Mouse (Mus musculus) lung, embryonic 16.5 days (tissue): ENCODE data around the gene Nanos3. TPM values are rescaled to one million over a fixed set of nuclear protein-coding genes. Genes with fewer than 3 reads are reported as not detected.

Source experiments
- ATAC-seq: fragments of 200-750 bp; cut with Nextera tagmentation; 2 replicates; pipeline ENCODE4 v1.8.0; 2017; ENCODE audit warnings: low read depth, mild to moderate bottlenecking, moderate library complexity
- H3K27ac ChIP-seq: fragments of 300-500 bp; sonication (generic); 2 replicates; pipeline ENCODE4 v1.5.1; 2014; ENCODE audit warnings: mild to moderate bottlenecking, control low read depth, low read length
- H3K27me3 ChIP-seq: fragments of 300-500 bp; sonication (generic); 2 replicates; pipeline ENCODE4 v1.6.1; 2014; ENCODE audit warnings: low read depth, low read length, mixed read lengths; ENCODE audit not compliant: control insufficient read depth, insufficient read depth
- H3K36me3 ChIP-seq: fragments of 300-500 bp; sonication (generic); 2 replicates; pipeline ENCODE4 v1.6.1; 2014; ENCODE audit warnings: low read length; ENCODE audit not compliant: control insufficient read depth, insufficient read depth
- H3K4me1 ChIP-seq: fragments of 300-500 bp; sonication (generic); replicated peaks from 2 replicates; pipeline ENCODE4 v1.6.1; 2014; ENCODE audit warnings: low read length, mixed read lengths; ENCODE audit not compliant: control insufficient read depth, insufficient read depth
- H3K4me2 ChIP-seq: fragments of 300-500 bp; sonication (generic); 2 replicates; pipeline ENCODE4 v1.6.1; 2014; ENCODE audit warnings: low read depth, low read length, control low read depth
- H3K4me3 ChIP-seq: fragments of 300-500 bp; sonication (generic); 2 replicates; pipeline ENCODE4 v1.5.1; 2014; ENCODE audit warnings: mild to moderate bottlenecking, low read length, control low read depth
- H3K9ac ChIP-seq: fragments of 300-500 bp; sonication (generic); 2 replicates; pipeline ENCODE4 v1.6.1; 2014; ENCODE audit warnings: low read length, control low read depth
- H3K9me3 ChIP-seq: fragments of 300-500 bp; sonication (generic); 2 replicates; pipeline ENCODE4 v1.6.1; 2016; ENCODE audit warnings: low read length; ENCODE audit not compliant: control insufficient read depth
- WGBS: fragments of 180-500 bp; shearing (Covaris S2); extraction: QIAGEN DNeasy Blood & Tissue Kit; methylation state at CpG from one replicate; pipeline ENCODE4 v1.1.7; 2014; 5-methylcytosine and 5-hydroxymethylcytosine counted together
- polyA plus RNA-seq: library from polyadenylated mRNA; unstranded; fragments of >200 nt; fragmentation: Nextera tagmentation; extraction: Ambion mirVana; gene quantifications from 2 replicates; pipeline ENCODE4 v1.2.1, GENCODE M21; 2015

Nanos3 gene
- polyA plus RNA-seq, 1 experiment from 2014 or later: 3.5 TPM

DNA sequence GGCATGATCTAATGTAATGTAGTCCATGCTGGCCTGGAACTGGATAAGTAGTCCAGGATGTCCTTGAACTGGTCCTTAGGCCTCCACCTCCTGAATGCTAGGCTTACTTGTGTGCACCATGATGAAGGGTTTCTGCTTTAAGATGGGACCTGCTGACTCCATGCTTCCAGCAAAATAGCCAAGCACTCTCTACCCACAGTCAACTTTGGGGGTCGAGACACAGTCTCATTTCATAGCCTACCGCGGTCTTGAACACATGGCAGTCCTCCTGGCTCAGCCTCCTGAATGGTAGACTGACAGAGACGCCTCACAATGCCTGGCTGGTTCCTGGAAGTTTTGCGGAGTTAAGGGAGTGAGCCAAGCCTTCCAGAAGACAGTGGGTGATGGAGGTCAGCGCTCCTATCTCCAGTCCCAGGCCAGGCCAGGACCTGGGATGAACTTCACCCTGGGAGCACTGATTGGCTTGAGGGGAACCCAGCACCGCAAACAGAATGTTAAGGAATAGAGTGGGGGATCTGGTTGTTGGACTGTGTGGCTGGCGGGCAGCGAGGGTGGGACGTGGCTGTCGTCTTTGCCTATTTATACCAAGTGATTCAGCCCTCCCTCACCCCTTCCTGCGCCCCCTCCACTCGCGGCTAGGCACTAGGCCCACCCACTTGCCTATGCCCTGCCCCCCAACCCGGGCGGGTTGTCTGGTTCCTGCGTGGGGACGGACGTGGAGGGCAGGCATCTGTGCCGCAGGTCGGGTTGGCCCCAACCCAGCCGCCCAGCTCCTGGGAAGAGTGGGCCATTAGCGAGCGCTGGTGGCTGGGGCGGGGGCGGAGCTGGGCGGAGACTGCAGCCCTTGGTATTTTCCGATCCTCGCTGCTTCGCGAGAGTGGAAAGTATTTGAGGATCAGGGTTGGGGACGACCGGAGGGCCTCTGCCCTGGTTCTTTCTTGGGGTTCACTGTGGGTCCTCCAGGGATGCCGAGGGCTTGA, 18.2 kb upstream of the Nanos3 start:
- H3K4me1 ChIP-seq: peaks cover 53% of the 10 kb centered on the region
- H3K27ac ChIP-seq: peak overlapping the region; percentile 99
- peak overlapping the region; percentile 85 for H3K4me3 ChIP-seq
- ATAC-seq: peak; percentile 66
- peak overlapping the region; percentile 95 for H3K9ac ChIP-seq
- H3K36me3 ChIP-seq: peaks cover 4% of the 10 kb centered on the region
- H3K9me3 ChIP-seq: no peaks in the 10 kb centered on the region
- H3K4me2 ChIP-seq: peak overlapping the region; percentile 97
- H3K27me3 ChIP-seq: no peaks in the 10 kb centered on the region
- 7% methylated on average over 34 of the region's 34 CpGs for WGBS

DNA sequence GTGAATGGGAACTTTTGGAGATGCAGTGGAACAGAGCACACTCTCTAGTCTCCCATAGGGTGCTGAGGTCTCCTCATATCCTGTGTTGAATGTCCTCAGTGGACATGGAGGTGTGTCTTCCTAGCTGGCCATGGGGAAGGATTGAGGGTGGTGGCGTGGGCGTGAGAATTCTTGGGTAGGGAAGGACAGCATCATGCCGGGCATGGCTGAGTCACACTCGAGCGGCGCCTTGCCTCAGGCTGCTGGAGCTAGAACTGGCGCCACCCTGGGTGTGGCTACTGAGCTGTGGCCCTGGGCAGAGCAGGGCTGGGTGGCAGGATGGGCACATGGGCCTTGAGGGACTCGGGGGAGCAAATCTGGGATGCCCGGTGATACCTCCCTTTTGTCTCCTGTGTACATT, 17.4 kb upstream of the Nanos3 start:
- H3K9me3 ChIP-seq: no peaks in the 10 kb centered on the region
- ATAC-seq: no peak
- peak overlapping the region; percentile 95 for H3K9ac ChIP-seq
- WGBS: 66% methylated on average over 9 of the region's 9 CpGs
- no peaks in the 10 kb centered on the region for H3K27me3 ChIP-seq
- H3K27ac ChIP-seq: peak overlapping the region; percentile 99
- peaks cover 4% of the 10 kb centered on the region for H3K36me3 ChIP-seq
- peak overlapping the region; percentile 85 for H3K4me3 ChIP-seq
- peak overlapping the region; percentile 97 for H3K4me2 ChIP-seq
- peaks cover 54% of the 10 kb centered on the region for H3K4me1 ChIP-seq

DNA sequence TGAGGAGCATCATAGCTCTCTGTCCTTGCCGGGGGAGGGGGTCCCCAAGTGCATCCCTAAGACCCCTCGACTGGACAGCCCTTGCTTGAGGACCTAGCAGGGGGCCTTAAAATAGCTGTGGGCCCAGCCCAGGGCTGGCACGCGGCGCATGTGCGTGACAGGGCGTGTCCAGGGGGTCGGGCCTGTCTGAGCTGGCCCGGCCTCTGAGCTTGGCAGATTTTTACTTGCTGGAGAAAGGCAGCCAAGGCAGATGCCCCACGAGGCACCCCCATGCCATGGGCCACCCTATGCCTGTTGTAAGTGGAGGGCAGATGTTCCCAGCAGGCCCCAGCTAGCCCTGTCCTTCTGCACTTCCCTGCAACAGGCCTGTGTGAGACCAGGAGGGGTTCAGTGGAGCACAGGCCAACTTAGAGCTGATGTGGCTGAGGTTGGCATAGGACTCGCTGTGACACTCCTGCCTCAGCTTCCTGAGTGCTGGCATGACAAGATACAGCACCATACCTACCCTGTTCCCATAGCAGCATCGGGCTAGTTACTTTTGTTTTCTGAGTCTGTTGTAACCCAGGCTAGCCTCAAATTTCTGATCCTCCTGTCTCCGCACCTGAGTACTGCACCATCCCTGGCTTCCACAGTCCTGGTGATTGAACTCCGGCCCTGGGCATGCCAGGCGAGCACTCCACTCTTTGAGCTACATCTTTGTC, 16.7 kb upstream of the Nanos3 start:
- no peak for ATAC-seq
- H3K4me1 ChIP-seq: peaks cover 53% of the 10 kb centered on the region
- 42% methylated on average over 15 of the region's 15 CpGs for WGBS

DNA sequence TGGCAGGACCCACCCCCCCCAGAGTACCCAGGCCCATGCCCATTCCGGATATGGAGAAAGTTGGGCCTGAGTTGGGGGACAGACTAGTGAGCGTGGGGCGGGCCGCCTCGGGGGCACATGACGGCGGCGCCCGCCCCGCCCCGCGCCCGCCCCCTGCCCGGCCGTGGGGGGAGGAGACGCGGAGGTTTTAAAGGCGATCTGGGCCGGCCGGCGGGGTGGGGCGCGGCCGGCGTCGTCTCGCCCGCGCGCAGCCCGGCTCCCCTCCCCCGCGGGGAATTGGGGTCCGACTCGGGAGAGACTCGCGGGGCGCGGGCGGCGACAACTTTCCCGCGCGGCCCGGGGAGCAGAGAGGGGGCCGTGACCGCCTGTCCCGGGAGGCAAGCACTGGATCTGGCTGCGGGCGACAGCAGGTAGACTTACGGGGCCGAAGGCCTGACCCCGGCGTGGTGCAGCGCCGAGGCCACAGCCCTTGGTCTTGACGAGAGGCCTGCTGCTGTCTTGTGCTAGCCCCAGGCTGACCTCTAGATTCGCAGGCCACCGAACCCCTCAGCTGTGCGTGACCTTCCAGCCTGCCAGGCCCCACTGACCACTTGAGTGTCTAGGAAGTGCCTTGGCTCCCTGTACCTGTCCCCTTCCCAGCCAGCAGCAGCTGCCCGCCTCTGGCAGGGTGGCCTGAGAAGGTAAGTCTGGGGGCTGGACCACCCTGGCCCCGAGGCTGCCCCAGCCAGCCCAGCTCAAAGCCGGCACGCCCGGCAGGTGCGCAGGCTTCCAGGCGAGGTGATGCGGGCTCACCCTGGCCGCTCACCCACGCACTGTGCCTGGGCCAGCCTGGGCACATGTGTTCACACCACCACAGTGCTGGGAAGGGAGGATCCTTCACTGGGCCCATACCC, 15.9 kb upstream of the Nanos3 start:
- ATAC-seq: peak; percentile 44
- H3K9ac ChIP-seq: peak overlapping the region; percentile 95
- peak overlapping the region; percentile 97 for H3K4me2 ChIP-seq
- H3K4me3 ChIP-seq: peak overlapping the region; percentile 85
- no peaks in the 10 kb centered on the region for H3K27me3 ChIP-seq
- 4% methylated on average over 32 of the region's 70 CpGs for WGBS
- no peaks in the 10 kb centered on the region for H3K9me3 ChIP-seq
- H3K27ac ChIP-seq: peak overlapping the region; percentile 99
- H3K36me3 ChIP-seq: no peaks in the 10 kb centered on the region
- peaks cover 53% of the 10 kb centered on the region for H3K4me1 ChIP-seq

More for the DNA sequence above, 16.7 kb upstream of the Nanos3 start:
- Histone ChIP-seq H3K4me3 (peak overlapping the region; percentile 85), H3K27me3 (no peaks in the 10 kb centered on the region), H3K36me3 (peaks cover under 1% of the 10 kb centered on the region), H3K4me2 (peak overlapping the region; percentile 97), H3K27ac (peak overlapping the region; percentile 99), H3K9ac (peak overlapping the region; percentile 95), H3K9me3 (no peaks in the 10 kb centered on the region)

DNA sequence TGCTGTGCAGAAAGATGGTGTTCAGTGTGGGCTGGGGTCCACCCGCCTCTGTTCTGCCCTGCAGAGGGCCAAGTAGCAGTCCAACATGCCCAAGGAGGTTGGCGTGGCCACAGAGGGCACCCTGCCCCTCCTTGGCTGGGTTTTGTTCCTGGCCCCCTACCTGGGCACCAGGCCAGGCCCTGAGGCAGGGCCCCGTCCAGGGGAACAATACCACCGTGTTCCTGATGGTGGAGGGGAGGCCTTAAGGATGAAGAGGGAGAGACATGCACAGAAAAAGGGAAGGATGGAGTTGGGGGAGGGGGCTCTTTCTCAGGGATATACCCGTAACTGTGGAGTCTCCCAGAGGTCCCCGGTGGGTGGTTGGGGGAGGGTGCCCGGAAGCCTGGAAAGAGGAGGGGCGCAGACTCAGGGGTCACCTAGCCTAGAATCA, 15.1 kb upstream of the Nanos3 start:
- Histone ChIP-seq H3K27ac (peak overlapping the region; percentile 99), H3K9ac (peak overlapping the region; percentile 95), H3K9me3 (no peaks in the 10 kb centered on the region), H3K36me3 (no peaks in the 10 kb centered on the region), H3K4me3 (peak overlapping the region; percentile 85), H3K27me3 (no peaks in the 10 kb centered on the region), H3K4me2 (peak overlapping the region; percentile 97), H3K4me1 (peaks cover 53% of the 10 kb centered on the region)
- whole genome bisulfite sequencing: 23% methylated on average over 8 of the region's 8 CpGs
- no peak for ATAC-seq

DNA sequence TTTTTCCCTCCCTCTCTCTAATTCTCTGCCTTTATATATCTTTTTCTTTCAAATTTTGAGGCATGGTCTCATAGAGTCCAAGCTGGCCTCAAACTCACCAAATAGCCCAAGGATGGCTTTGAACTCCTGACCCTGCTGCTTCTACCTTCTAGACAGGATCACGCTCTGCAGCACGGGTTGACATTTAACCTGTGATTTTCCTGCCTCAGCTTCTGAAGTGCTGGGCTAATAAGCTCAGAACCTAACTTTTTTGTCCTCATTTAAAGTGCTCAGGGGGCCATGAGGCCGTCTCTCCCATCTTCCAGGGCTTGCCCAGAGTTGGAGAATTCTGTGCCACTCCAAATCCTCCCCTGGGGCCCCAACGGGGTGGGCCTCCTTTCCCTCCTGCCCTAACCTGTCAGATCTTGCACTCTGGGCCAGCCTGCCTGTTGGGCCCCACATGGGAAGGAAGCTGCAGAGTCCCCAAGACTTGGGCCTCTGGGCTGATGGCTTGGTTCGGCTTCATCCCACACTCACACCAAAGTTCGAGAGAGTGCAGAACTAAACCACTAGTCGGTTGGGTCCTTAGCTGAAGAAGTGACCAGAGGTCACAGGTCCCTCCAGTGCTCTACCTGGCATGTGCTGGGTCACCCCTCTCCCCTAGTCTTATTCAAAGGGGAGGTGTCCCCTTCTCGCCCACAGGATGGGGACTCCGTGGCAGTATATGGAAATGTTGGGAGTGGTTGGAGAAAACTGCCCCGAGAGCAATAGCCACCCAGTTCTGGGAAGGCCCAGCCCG, 14.5 kb upstream of the Nanos3 start:
- Histone ChIP-seq H3K4me3 (no peak overlapping the region), H3K4me2 (no peak overlapping the region; the same call in 1 of the 2 replicates), H3K27ac (peak overlapping the region; percentile 99), H3K4me1 (peaks cover 53% of the 10 kb centered on the region), H3K9ac (peak overlapping the region; percentile 95), H3K36me3 (no peaks in the 10 kb centered on the region), H3K27me3 (no peaks in the 10 kb centered on the region), H3K9me3 (no peaks in the 10 kb centered on the region)
- WGBS: 40% methylated on average over 11 of the region's 11 CpGs
- ATAC-seq: no peak

DNA sequence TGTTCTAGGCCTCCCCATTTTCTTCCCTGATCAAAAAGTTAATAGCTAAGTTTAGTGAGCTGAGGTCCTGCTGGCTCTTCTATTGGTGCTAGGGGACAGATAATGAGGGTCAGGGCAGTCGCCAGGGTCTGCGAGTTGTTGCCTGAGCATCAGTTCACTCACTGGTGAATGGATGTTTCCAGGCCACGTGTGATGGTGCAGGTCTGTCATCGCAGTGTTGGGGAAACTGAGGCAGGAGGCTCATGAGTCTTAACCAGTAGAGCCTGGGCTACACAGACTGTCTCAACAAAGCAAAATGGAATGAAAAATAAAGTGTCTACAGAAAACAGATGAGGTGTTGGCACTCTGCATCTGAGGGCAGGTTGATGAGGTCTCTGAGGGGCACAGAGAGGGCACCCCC, 13.9 kb upstream of the Nanos3 start:
- no peaks in the 10 kb centered on the region for H3K36me3 ChIP-seq
- no peaks in the 10 kb centered on the region for H3K9me3 ChIP-seq
- WGBS: 23% methylated on average over 4 of the region's 4 CpGs
- no peak for ATAC-seq
- peak overlapping the region; percentile 99 for H3K27ac ChIP-seq
- H3K4me2 ChIP-seq: peak overlapping the region; percentile 65
- H3K4me1 ChIP-seq: peaks cover 47% of the 10 kb centered on the region
- H3K27me3 ChIP-seq: no peaks in the 10 kb centered on the region
- H3K4me3 ChIP-seq: no peak overlapping the region
- peak overlapping the region; percentile 76 for H3K9ac ChIP-seq
